Mouse (Mus musculus) cortical plate, adult 2 months (tissue): ENCODE data around the gene Adad2.

Experiments
- CTCF ChIP-seq: fragments of 200-500 bp; IDR thresholded peaks from 2 replicates; pipeline ENCODE4 v1.5.1; 2011; ENCODE audit warnings: mild to moderate bottlenecking, control low read depth, low read length; ENCODE audit not compliant: insufficient read depth; ENCODE audit errors: extremely low read depth
- POLR2A ChIP-seq: fragments of 200-500 bp; IDR thresholded peaks from 2 replicates; pipeline ENCODE4 v1.6.1; 2011; ENCODE audit warnings: mild to moderate bottlenecking, low read length, control low read depth; ENCODE audit not compliant: insufficient read depth; ENCODE audit errors: extremely low read depth

DNA sequence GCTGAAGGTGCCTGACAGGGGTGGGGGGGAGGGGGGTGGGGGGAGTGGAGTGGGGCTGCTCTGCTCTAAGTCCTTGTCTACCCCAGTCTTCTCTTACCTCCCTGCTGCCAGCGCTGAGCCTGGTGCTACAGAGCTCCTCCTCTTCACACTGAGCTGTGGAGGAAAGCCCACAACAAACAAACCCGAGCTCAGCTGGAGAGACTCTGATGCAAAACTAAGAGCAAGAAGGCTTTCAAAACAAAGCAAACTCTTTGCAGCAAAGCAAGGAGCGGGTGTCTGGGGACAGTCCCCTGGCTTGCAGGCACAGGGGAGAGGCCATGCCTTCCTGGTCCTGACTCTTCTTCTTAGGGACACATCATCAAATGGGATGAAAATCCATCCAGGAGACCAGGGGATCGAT lies 42.7 kb upstream of the Adad2 start:
- TF ChIP-seq CTCF (no peak), POLR2A (no peak)
